In genomic region chr3:96029766-96030165, GRCm38 (mm10) we compare ENCODE assay signal across 20 mouse cellular contexts. TPM values are rescaled to one million over a fixed set of nuclear protein-coding genes. Genes with fewer than 3 reads are reported as not detected.
DNase-seq lines count a peak whose midpoint lies in the region; ATAC-seq and TF ChIP-seq lines count a peak whose summit lies in the region.
"Had no signal": no experiment of that assay in that cellular context is flagged by ENCODE, and none has a peak within 500 bp of the region (broad histone marks: within the 10 kb centered on the region; RNA-seq: fewer than 3 reads in every experiment).

No protein-coding gene starts in this region.

- TF ChIP-seq CTCF in liver, adult 2 months (IDR thresholded peaks at IDR 0.05; ENCODE audit: low read depth, low read length) = no peak

- H3K4me3 ChIP-seq in liver, adult 2 months (ENCODE audit: insufficient read depth, low read depth, low read length) = no peak overlapping the region
- no peak overlapping the region for H3K4me3 ChIP-seq in liver, embryonic 11.5 days (ENCODE audit: low read depth, low read length)
- no peak overlapping the region for H3K4me3 ChIP-seq in hindbrain, embryonic 10.5 days
- H3K4me3 ChIP-seq: forebrain, embryonic 10.5 days; limb, embryonic 13.5 days; liver, embryonic 15.5 days; midbrain, embryonic 13.5 days; neural tube, embryonic 13.5 days had no signal

- no peak for DNase-seq in cerebellum, postnatal 4 days (ENCODE audit: low spot score in 2 of 2)
- DNase-seq in liver, adult 2 months (ENCODE audit: extremely low read depth, low read depth, low spot score) = peak; percentile 3
- no peak for DNase-seq in liver, embryonic 11.5 days (ENCODE audit: low spot score)
- peak; percentile 48 to 51 for DNase-seq in cerebellum, postnatal 10 days
- DNase-seq in kidney, postnatal 25 days = peak; percentile 15 to 52
- DNase-seq in hindbrain, embryonic 10.5 days (ENCODE audit: low spot score) = no peak
- no peak for DNase-seq in T-cell, adult 2 months (ENCODE audit: low spot score)
- DNase-seq: adrenal gland, postnatal 10 days; layer of hippocampus, adult 9-11 months; right cerebral cortex, adult 18-20 months; thymus, postnatal 36 days had no signal

- H3K79me2 ChIP-seq in liver, adult 2 months (ENCODE audit: control insufficient read depth, insufficient read depth, low read length) = no peaks in the 10 kb centered on the region

- H3K36me3 ChIP-seq in liver, adult 2 months (ENCODE audit: control insufficient read depth, insufficient read depth, low read length) = peaks cover 9% of the 10 kb centered on the region; the same call in 1 of the 2 replicates
- H3K36me3 ChIP-seq in liver, embryonic 11.5 days (ENCODE audit: control insufficient read depth, insufficient read depth, low read length) = no peaks in the 10 kb centered on the region
- H3K36me3 ChIP-seq in hindbrain, embryonic 10.5 days = peaks cover 29% of the 10 kb centered on the region
- H3K36me3 ChIP-seq: liver, embryonic 15.5 days had no signal

- no peaks in the 10 kb centered on the region for H3K9me3 ChIP-seq in liver, embryonic 11.5 days (ENCODE audit: control insufficient read depth, low read length)
- no peaks in the 10 kb centered on the region for H3K9me3 ChIP-seq in hindbrain, embryonic 10.5 days
- H3K9me3 ChIP-seq: forebrain, embryonic 10.5 days; limb, embryonic 13.5 days; liver, embryonic 15.5 days; midbrain, embryonic 13.5 days; neural tube, embryonic 13.5 days had no signal

- TF ChIP-seq POLR2A in liver, adult 2 months (IDR thresholded peaks at IDR 0.05; ENCODE audit: extremely low read depth, insufficient read depth, low read length) = no peak

- no peak overlapping the region for H3K4me2 ChIP-seq in liver, embryonic 11.5 days
- H3K4me2 ChIP-seq: limb, embryonic 13.5 days; liver, embryonic 15.5 days; midbrain, embryonic 13.5 days; neural tube, embryonic 13.5 days had no signal

- 92% methylated on average over 11 of the region's 11 CpGs for WGBS in liver, adult 2 months
- 94% methylated on average over 11 of the region's 11 CpGs for WGBS in liver, embryonic 11.5 days
- WGBS in hindbrain, embryonic 10.5 days = 89% methylated on average over 11 of the region's 11 CpGs

- H3K27ac ChIP-seq in liver, adult 2 months (replicated peaks; ENCODE audit: insufficient read depth, low read depth, low read length) = no peak overlapping the region
- H3K27ac ChIP-seq in liver, embryonic 11.5 days (ENCODE audit: low read depth, low read length) = no peak overlapping the region
- H3K27ac ChIP-seq in hindbrain, embryonic 10.5 days = no peak overlapping the region
- H3K27ac ChIP-seq: forebrain, embryonic 10.5 days; kidney, postnatal 0 days; limb, embryonic 13.5 days; liver, embryonic 15.5 days; midbrain, embryonic 13.5 days; neural tube, embryonic 13.5 days had no signal

- ATAC-seq in cerebellum, adult (ENCODE audit: insufficient number of reproducible peaks, low FRiP score, low TSS enrichment) = peak; percentile 91; the same call in 1 of the 2 replicates
- ATAC-seq in liver, embryonic 11.5 days (replicated peaks; ENCODE audit: low FRiP score) = no peak
- ATAC-seq: activated CD4-positive, CD25-positive, alpha-beta regulatory T cell, adult 4 months; midbrain, embryonic 13.5 days; Patski had no signal

- no peaks in the 10 kb centered on the region for H3K27me3 ChIP-seq in liver, adult 2 months (ENCODE audit: control insufficient read depth, insufficient read depth, low read length)
- H3K27me3 ChIP-seq in liver, embryonic 11.5 days (replicated peaks; ENCODE audit: control insufficient read depth, insufficient read depth, low read length) = no peaks in the 10 kb centered on the region
- H3K27me3 ChIP-seq in hindbrain, embryonic 10.5 days (ENCODE audit: insufficient read depth, poor library complexity, severe bottlenecking) = no peaks in the 10 kb centered on the region
- H3K27me3 ChIP-seq: limb, embryonic 13.5 days; liver, embryonic 15.5 days; midbrain, embryonic 13.5 days; neural tube, embryonic 13.5 days; Patski had no signal

- no peak overlapping the region for H3K9ac ChIP-seq in liver, adult 2 months (ENCODE audit: low read depth, low read length)
- no peak overlapping the region for H3K9ac ChIP-seq in liver, embryonic 11.5 days (ENCODE audit: low read depth, low read length)
- H3K9ac ChIP-seq: limb, embryonic 13.5 days; liver, embryonic 15.5 days; midbrain, embryonic 13.5 days; neural tube, embryonic 13.5 days had no signal

- H3K4me1 ChIP-seq in liver, adult 2 months (ENCODE audit: control insufficient read depth, insufficient read depth, low read length) = no peaks in the 10 kb centered on the region
- no peaks in the 10 kb centered on the region for H3K4me1 ChIP-seq in liver, embryonic 11.5 days (replicated peaks; ENCODE audit: control insufficient read depth, insufficient read depth, low read length)
- no peaks in the 10 kb centered on the region for H3K4me1 ChIP-seq in hindbrain, embryonic 10.5 days (replicated peaks)
- H3K4me1 ChIP-seq: forebrain, embryonic 10.5 days; limb, embryonic 13.5 days; liver, embryonic 15.5 days; midbrain, embryonic 13.5 days; neural tube, embryonic 13.5 days had no signal

RNA-seq across cellular contexts. Expression of gene Vps45, which starts 28.5 kb away (rescaled TPM):
- 8.9 and 10.7 TPM in 2 replicates for total RNA-seq in liver, adult 2 months (2014; rRNA removed)
- 2.1 and 2.4 TPM in 2 replicates for polyA plus RNA-seq in liver, adult 2 months (2012; rRNA removed)
- polyA plus RNA-seq in liver, embryonic 11.5 days (2014; fragmentation: Nextera tagmentation; extraction: Ambion mirVana) = 17.4 and 18.5 TPM in 2 replicates
- 30.4 and 32.4 TPM in 2 replicates for polyA plus RNA-seq in hindbrain, embryonic 10.5 days (2016; fragmentation: Nextera tagmentation; extraction: Ambion mirVana)

RNA-seq across cellular contexts. Expression of gene Plekho1, which starts 34.0 kb away (rescaled TPM):
- 5.2 and 6.8 TPM in 2 replicates for total RNA-seq in liver, adult 2 months (2014; rRNA removed)
- polyA plus RNA-seq in liver, adult 2 months (2012; rRNA removed) = 4.6 and 8.0 TPM in 2 replicates
- 21.6 and 22.9 TPM in 2 replicates for polyA plus RNA-seq in liver, embryonic 11.5 days (2014; fragmentation: Nextera tagmentation; extraction: Ambion mirVana)
- 75.0 and 83.5 TPM in 2 replicates for polyA plus RNA-seq in hindbrain, embryonic 10.5 days (2016; fragmentation: Nextera tagmentation; extraction: Ambion mirVana)

Comparison
In these comparisons a context has a peak if more than half of its experiments do, and no peak if none do; other contexts are left out.
1. DNase-seq: peak in liver, adult 2 months (single experiment), cerebellum, postnatal 10 days (2 of 2) and kidney, postnatal 25 days (2 of 2); none in cerebellum, postnatal 4 days (0 of 2), liver, embryonic 11.5 days (single experiment), hindbrain, embryonic 10.5 days (single experiment) and T-cell, adult 2 months (single experiment).